Mouse (Mus musculus) lung, postnatal 0 days (tissue): ENCODE data around the gene Btf3l4. TPM values are rescaled to one million over a fixed set of nuclear protein-coding genes. Genes with fewer than 3 reads are reported as not detected.
A peak's percentile ranks its signal among the peaks of the same experiment; 100 is the strongest.

ENCODE experiments used
- ATAC-seq: fragments of 200-750 bp; cut with Nextera tagmentation; 2 replicates; pipeline ENCODE4 v1.8.0; 2017; ENCODE audit warnings: moderate library complexity
- DNase-seq: peaks from one replicate; pipeline ENCODE4 v3.0.0-alpha.2; 2016; ENCODE audit warnings: low spot score
- H3K27ac ChIP-seq: fragments of 300-500 bp; sonication (generic); 2 replicates; pipeline ENCODE4 v1.5.1; 2014; ENCODE audit warnings: antibody characterized with exemption, mild to moderate bottlenecking, low read length, mixed read lengths
- H3K27me3 ChIP-seq: fragments of 300-500 bp; sonication (generic); replicated peaks from 2 replicates; pipeline ENCODE4 v1.6.1; 2014; ENCODE audit warnings: low read length, mixed read lengths; ENCODE audit not compliant: insufficient read depth
- H3K36me3 ChIP-seq: fragments of 300-500 bp; sonication (generic); 2 replicates; pipeline ENCODE4 v1.6.1; 2014; ENCODE audit warnings: low read length, mixed read lengths; ENCODE audit not compliant: insufficient read depth
- H3K4me1 ChIP-seq: fragments of 300-500 bp; sonication (generic); 2 replicates; pipeline ENCODE4 v1.6.1; 2014; ENCODE audit warnings: antibody characterized with exemption, low read depth, low read length, mixed read lengths; ENCODE audit not compliant: insufficient read depth
- H3K4me2 ChIP-seq: fragments of 300-500 bp; sonication (generic); replicated peaks from 2 replicates; pipeline ENCODE4 v1.6.1; 2014; ENCODE audit warnings: low read depth, mild to moderate bottlenecking, low read length, moderate library complexity, mixed read lengths
- H3K4me3 ChIP-seq: fragments of 300-500 bp; sonication (generic); 2 replicates; pipeline ENCODE4 v1.5.1; 2014; ENCODE audit warnings: low read depth, low read length
- H3K9ac ChIP-seq: fragments of 300-500 bp; sonication (generic); replicated peaks from 2 replicates; pipeline ENCODE4 v1.6.1; 2014; ENCODE audit warnings: low read depth, mild to moderate bottlenecking
- H3K9me3 ChIP-seq: fragments of 300-500 bp; sonication (generic); 2 replicates; pipeline ENCODE4 v1.6.1; 2016; ENCODE audit warnings: low read length, mixed read lengths
- CTCF ChIP-seq: IDR thresholded peaks from 2 replicates; pipeline ENCODE4 v1.5.1; 2016; ENCODE audit warnings: antibody characterized with exemption, mild to moderate bottlenecking
- EP300 ChIP-seq: IDR thresholded peaks from 2 replicates; pipeline ENCODE4 v1.6.1; 2016; ENCODE audit warnings: antibody characterized with exemption, mild to moderate bottlenecking, control low read depth
- WGBS: fragments of 180-500 bp; shearing (Covaris S2); extraction: QIAGEN DNeasy Blood & Tissue Kit; methylation state at CpG from one replicate; pipeline ENCODE4 v1.1.7; 2014; 5-methylcytosine and 5-hydroxymethylcytosine counted together
- polyA plus RNA-seq: library from polyadenylated mRNA; unstranded; fragments of >200 nt; fragmentation: Nextera tagmentation; extraction: Ambion mirVana; gene quantifications from 2 replicates; pipeline ENCODE4 v1.2.1, GENCODE M21; 2015

The Btf3l4 gene
- polyA plus RNA-seq, 1 experiment from 2014 or later, result 106 TPM

- H3K27ac ChIP-seq, result peak overlapping the region; percentile 97
- H3K4me3 ChIP-seq, result peak overlapping the region; percentile 94
- DNase-seq (no peak), ATAC-seq (no peak)
- H3K9ac ChIP-seq, result peak overlapping the region; percentile 96
- no peaks in the 10 kb centered on the region; the same call in 1 of the 2 replicates for H3K4me1 ChIP-seq
- H3K9me3 ChIP-seq, result no peaks in the 10 kb centered on the region
- peak overlapping the region; percentile 90 for H3K4me2 ChIP-seq
- no peaks in the 10 kb centered on the region for H3K36me3 ChIP-seq
- no peak for TF ChIP-seq EP300
- no peak for TF ChIP-seq CTCF
- H3K27me3 ChIP-seq, result no peaks in the 10 kb centered on the region
- under 1% methylated on average over 19 of the region's 20 CpGs for WGBS
Measured at GRCm38 (mm10) chr4:108780864-108781205, 52.6 kb downstream of the Btf3l4 start.

DNA sequence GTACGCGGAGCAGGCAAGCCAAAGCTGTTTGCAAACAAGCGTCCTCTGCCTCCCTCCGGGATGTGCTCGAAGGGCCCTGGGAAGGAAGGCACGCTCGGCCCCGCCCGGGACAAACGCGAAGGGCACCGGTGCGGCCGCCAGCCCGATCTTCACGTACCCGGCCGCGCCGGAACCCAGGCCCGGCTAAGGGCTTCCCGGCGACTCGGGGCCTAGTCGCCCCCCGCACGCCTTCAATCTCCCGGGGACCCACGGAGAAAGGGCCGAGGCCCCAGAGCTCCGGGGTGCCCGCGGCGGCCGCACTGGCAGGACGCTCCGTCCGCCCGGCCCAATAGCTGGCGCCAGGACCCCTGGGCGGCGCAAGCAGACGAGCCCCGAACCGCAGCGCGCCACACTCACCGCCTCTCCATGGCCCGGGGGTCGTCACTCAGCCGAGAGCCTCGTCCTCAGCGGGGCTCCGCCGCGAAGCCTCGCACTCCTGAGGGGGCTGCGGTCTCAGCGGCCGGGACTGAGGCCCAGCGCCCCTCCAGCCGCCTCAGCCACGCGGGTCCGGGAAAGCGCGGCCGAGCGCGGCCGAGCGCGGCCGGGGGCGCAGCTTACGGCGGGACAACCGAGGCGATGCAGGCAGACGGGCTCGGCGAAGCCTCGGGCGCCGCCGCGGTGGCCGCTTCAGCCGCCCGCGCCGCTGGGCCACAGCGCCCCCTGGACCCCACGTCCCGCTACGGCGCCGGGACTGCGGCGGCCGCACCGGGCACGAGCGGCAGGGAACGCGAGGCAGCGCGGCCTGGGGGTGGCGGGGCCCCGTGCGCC is 53.2 kb downstream of the Btf3l4 start, which contains the start of gene Zfyve9:
TSS of gene Zfyve9 (minus strand) at position 742 of the 807 bp plus-strand sequence.
- TF ChIP-seq EP300 (no peak), CTCF (peak; percentile 60)
- peak within 1 kb of the TSS; percentile 90 for H3K4me2 ChIP-seq
- no peaks in the 10 kb centered on the region for H3K36me3 ChIP-seq
- 2% methylated on average over 71 of the region's 111 CpGs for WGBS
- H3K9me3 ChIP-seq, result no peaks in the 10 kb centered on the region
- peak within 1 kb of the TSS; percentile 96 for H3K9ac ChIP-seq
- peak within 1 kb of the TSS; percentile 94 for H3K4me3 ChIP-seq
- H3K27ac ChIP-seq, result peak within 1 kb of the TSS; percentile 97
- no peaks in the 10 kb centered on the region for H3K27me3 ChIP-seq
- H3K4me1 ChIP-seq, result no peaks in the 10 kb centered on the region; the same call in 1 of the 2 replicates
- DNase-seq (peak; percentile 89), ATAC-seq (peak; percentile 95)

- H3K4me2 ChIP-seq, result peak overlapping the region; percentile 90
- ATAC-seq (no peak), DNase-seq (no peak)
- peak overlapping the region; percentile 94 for H3K4me3 ChIP-seq
- no peaks in the 10 kb centered on the region for H3K36me3 ChIP-seq
- TF ChIP-seq EP300, result no peak
- no peak for TF ChIP-seq CTCF
- peak overlapping the region; percentile 96 for H3K9ac ChIP-seq
- H3K27ac ChIP-seq, result peak overlapping the region; percentile 97
- H3K27me3 ChIP-seq, result no peaks in the 10 kb centered on the region
- H3K9me3 ChIP-seq, result no peaks in the 10 kb centered on the region
- H3K4me1 ChIP-seq, result no peaks in the 10 kb centered on the region; the same call in 1 of the 2 replicates
- 0% methylated on average over 7 of the region's 7 CpGs for WGBS
Measured at GRCm38 (mm10) chr4:108779763-108780056, 53.7 kb downstream of the Btf3l4 start.

DNA sequence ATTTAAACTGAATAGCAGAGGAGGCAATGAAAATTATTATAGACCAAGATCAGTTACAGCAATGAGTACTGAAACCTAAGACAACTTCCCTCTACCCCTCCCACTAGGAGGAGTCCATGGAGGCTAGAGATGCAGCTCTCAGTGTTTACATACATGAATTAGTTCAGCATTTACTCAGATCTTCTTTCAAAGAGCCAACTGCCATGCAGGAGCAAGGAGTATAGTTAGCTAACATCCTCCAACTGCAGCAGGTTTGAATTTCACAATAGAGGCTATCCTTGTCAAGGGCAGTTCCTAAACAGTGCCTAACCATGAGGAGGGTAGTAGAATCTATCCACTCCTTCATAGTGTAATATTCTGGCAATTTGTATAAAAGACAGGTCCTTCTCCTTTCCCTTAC is 64.9 kb downstream of the Btf3l4 start:
- Histone ChIP-seq H3K36me3 (no peaks in the 10 kb centered on the region), H3K27me3 (no peaks in the 10 kb centered on the region), H3K4me3 (no peak overlapping the region), H3K4me1 (no peaks in the 10 kb centered on the region), H3K27ac (no peak overlapping the region), H3K9me3 (no peaks in the 10 kb centered on the region), H3K4me2 (no peak overlapping the region), H3K9ac (no peak overlapping the region)
- no peak for DNase-seq
- ATAC-seq, result no peak
- TF ChIP-seq CTCF (no peak), EP300 (no peak)

Other genes with a start within 250 kb of the Btf3l4 start
- gene Cc2d1b, start 213.7 kb downstream of the Btf3l4 start, polyA plus RNA-seq, result 21.3 and 22.4 TPM in 2 replicates
- 1.5 and 1.6 TPM in 2 replicates for gene 3110021N24Rik, start 114.0 kb downstream of the Btf3l4 start, polyA plus RNA-seq
- gene Zfyve9, start 52.8 kb downstream of the Btf3l4 start, polyA plus RNA-seq, result 4.0 and 4.7 TPM in 2 replicates
- gene Txndc12, start 987 bp upstream of the Btf3l4 start, polyA plus RNA-seq, result 93.1 and 97.5 TPM in 2 replicates
- 26.6 and 27.8 TPM in 2 replicates for gene Kti12, start 14.2 kb upstream of the Btf3l4 start, polyA plus RNA-seq
- 1.7 and 1.9 TPM in 2 replicates for gene A730015C16Rik, start 15.0 kb upstream of the Btf3l4 start, polyA plus RNA-seq
- 3.0 and 3.2 TPM in 2 replicates for gene Rab3b, start 45.4 kb upstream of the Btf3l4 start, polyA plus RNA-seq
- 29.3 and 36.9 TPM in 2 replicates for gene Nrd1, start 167.0 kb upstream of the Btf3l4 start, polyA plus RNA-seq